23 mouse cellular contexts compared by ENCODE assay signal in the genomic region with DNA sequence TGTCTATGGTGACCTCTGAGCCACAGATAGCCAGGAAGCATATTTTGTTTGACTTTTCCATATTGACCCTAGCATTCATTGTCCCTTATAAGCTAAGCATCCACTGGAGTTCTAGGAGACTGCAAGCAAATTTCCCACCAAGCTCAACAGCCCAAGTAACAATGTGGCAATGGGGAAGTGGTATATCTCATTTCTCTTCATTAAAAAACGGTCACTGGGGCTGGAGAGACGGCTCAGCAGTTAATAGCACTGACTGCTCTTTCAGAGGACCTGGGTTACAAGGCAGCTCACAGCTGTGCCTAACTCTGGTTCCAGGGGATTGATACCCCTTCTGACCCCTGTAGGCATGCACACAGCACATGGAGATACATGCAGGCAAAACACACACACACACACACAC. TPM values are rescaled to one million over a fixed set of nuclear protein-coding genes. Genes with fewer than 3 reads are reported as not detected.
DNase-seq lines count a peak whose midpoint lies in the region; ATAC-seq lines count a peak whose summit lies in the region.
"Had no signal": no experiment of that assay in that cellular context is flagged by ENCODE, and none has a peak within 500 bp of the region (broad histone marks: within the 10 kb centered on the region; RNA-seq: fewer than 3 reads in every experiment).

No protein-coding gene starts in this region.

- H3K9me3 ChIP-seq in kidney, embryonic 16.5 days (ENCODE audit: low read length): no peaks in the 10 kb centered on the region
- no peaks in the 10 kb centered on the region for H3K9me3 ChIP-seq in hindbrain, embryonic 16.5 days (ENCODE audit: control insufficient read depth, low read length)
- H3K9me3 ChIP-seq: embryonic facial prominence, embryonic 10.5 days; forebrain, embryonic 13.5 days; G1E; heart, embryonic 10.5 days; heart, embryonic 15.5 days had no signal

- peak overlapping the region; percentile 22; the same call in 1 of the 2 replicates for H3K27ac ChIP-seq in kidney, embryonic 16.5 days (ENCODE audit: low read length)
- H3K27ac ChIP-seq in brown adipose tissue, adult 24 weeks (replicated peaks; ENCODE audit: low read depth, low read length): peak overlapping the region; percentile 23; the same call in 1 of the 2 replicates
- H3K27ac ChIP-seq in hindbrain, embryonic 16.5 days (ENCODE audit: low read depth, low read length): no peak overlapping the region
- H3K27ac ChIP-seq: embryonic facial prominence, embryonic 10.5 days; forebrain, embryonic 13.5 days; heart, embryonic 10.5 days; heart, embryonic 15.5 days; hindbrain, embryonic 14.5 days had no signal

- no peak for DNase-seq in kidney, adult 9 months
- DNase-seq in c-Kit-positive CD71-positive TER-119-positive erythroid progenitor cells, embryonic 14.5 days (ENCODE audit: low spot score): no peak
- DNase-seq: adrenal gland, postnatal 10 days; B cell, adult 2 months; cerebellum, adult 18-20 months; cerebellum, adult 9-11 months; cerebellum, postnatal 36 days; forebrain, postnatal 0 days; gastrocnemius, postnatal 36 days; heart, adult 18-20 months; heart, postnatal 14 days had no signal

- no peak for ATAC-seq in kidney, embryonic 16.5 days (ENCODE audit: low FRiP score, low TSS enrichment)
- ATAC-seq in megakaryocyte, adult 5-6 weeks (ENCODE audit: poor library complexity, severe bottlenecking): peak; percentile 49; the same call in 1 of the 2 replicates
- no peak for ATAC-seq in hindbrain, embryonic 16.5 days
- ATAC-seq: CD4-positive, CD25-positive, alpha-beta regulatory T cell, adult 4 months; forebrain, embryonic 13.5 days; forebrain, postnatal 0 days had no signal

- peaks cover 28% of the 10 kb centered on the region for H3K4me1 ChIP-seq in kidney, embryonic 16.5 days (ENCODE audit: insufficient read depth, low read length)
- H3K4me1 ChIP-seq in brown adipose tissue, adult 24 weeks (ENCODE audit: control insufficient read depth, insufficient read depth, insufficient read length, low read length): peaks cover 7% of the 10 kb centered on the region; the same call in 1 of the 2 replicates
- H3K4me1 ChIP-seq in hindbrain, embryonic 16.5 days (ENCODE audit: control insufficient read depth, insufficient read depth, low read depth, low read length): 0 out of 2 replicates have a peak, but pooled peaks cover 2% of the 10 kb centered on the region
- H3K4me1 ChIP-seq: forebrain, embryonic 13.5 days; heart, embryonic 10.5 days; heart, embryonic 15.5 days had no signal

- H3K9ac ChIP-seq in kidney, embryonic 16.5 days (replicated peaks; ENCODE audit: low read length): no peak overlapping the region
- H3K9ac ChIP-seq in hindbrain, embryonic 16.5 days (ENCODE audit: low read depth, low read length): no peak overlapping the region
- H3K9ac ChIP-seq: forebrain, embryonic 13.5 days; forebrain, postnatal 0 days; heart, embryonic 15.5 days; hindbrain, embryonic 14.5 days had no signal

- 31% methylated on average over 2 of the region's 2 CpGs for WGBS in kidney, embryonic 16.5 days
- WGBS in hindbrain, embryonic 16.5 days: 44% methylated on average over 2 of the region's 2 CpGs

- H3K36me3 ChIP-seq in kidney, embryonic 16.5 days (ENCODE audit: insufficient read depth, low read length): no peaks in the 10 kb centered on the region
- no peaks in the 10 kb centered on the region for H3K36me3 ChIP-seq in hindbrain, embryonic 16.5 days (ENCODE audit: control insufficient read depth, insufficient read depth, low read length)
- H3K36me3 ChIP-seq: embryonic facial prominence, embryonic 10.5 days; heart, embryonic 10.5 days; heart, embryonic 15.5 days had no signal

- H3K4me3 ChIP-seq in kidney, embryonic 16.5 days (ENCODE audit: low read length): no peak overlapping the region
- H3K4me3 ChIP-seq in brown adipose tissue, adult 24 weeks (ENCODE audit: insufficient read depth, low read depth, low read length): no peak overlapping the region
- no peak overlapping the region for H3K4me3 ChIP-seq in hindbrain, embryonic 16.5 days (ENCODE audit: low read length)
- H3K4me3 ChIP-seq: embryonic facial prominence, embryonic 10.5 days; forebrain, embryonic 13.5 days; heart, embryonic 10.5 days; heart, embryonic 15.5 days had no signal

- no peak overlapping the region for H3K4me2 ChIP-seq in kidney, embryonic 16.5 days (replicated peaks; ENCODE audit: low read depth, low read length)
- H3K4me2 ChIP-seq in hindbrain, embryonic 16.5 days (ENCODE audit: low read length): no peak overlapping the region
- H3K4me2 ChIP-seq: forebrain, embryonic 13.5 days; heart, embryonic 15.5 days; hindbrain, embryonic 14.5 days had no signal

- no peaks in the 10 kb centered on the region for H3K27me3 ChIP-seq in kidney, embryonic 16.5 days (ENCODE audit: insufficient read depth, low read length)
- no peaks in the 10 kb centered on the region for H3K27me3 ChIP-seq in hindbrain, embryonic 16.5 days (replicated peaks; ENCODE audit: control insufficient read depth, insufficient read depth, low read length)
- H3K27me3 ChIP-seq: forebrain, embryonic 13.5 days; heart, embryonic 15.5 days had no signal

RNA-seq across cellular contexts. Expression of a gene that starts 32.5 kb away (rescaled TPM):
- polyA plus RNA-seq in kidney, embryonic 16.5 days (2015; fragmentation: Nextera tagmentation; extraction: Ambion mirVana): 9.0 and 12.0 TPM in 2 replicates
- polyA plus RNA-seq in brown adipose tissue, adult 24 weeks (2012; ENCODE audit: insufficient read depth, insufficient read length, missing spikeins): 8.1 and 9.7 TPM in 2 replicates
- not detected in 2 replicates for total RNA-seq in megakaryocyte, adult 5-6 weeks (2015)
- total RNA-seq in megakaryocyte, adult 5-6 weeks (2017): not detected in 2 replicates
- 0.46 and 0.60 TPM in 2 replicates for polyA plus RNA-seq in hindbrain, embryonic 16.5 days (2015; fragmentation: Nextera tagmentation; extraction: Ambion mirVana)
- total RNA-seq: hematopoietic stem cell, adult 5-6 weeks had no signal
- polyA plus RNA-seq: CD4-positive, CD25-positive, alpha-beta regulatory T cell, adult 4 months; forebrain, embryonic 13.5 days; G1E had no signal
